Mouse (Mus musculus) heart, embryonic 12.5 days (tissue): Measurements from ENCODE around the gene Mcm2. TPM values are rescaled to one million over a fixed set of nuclear protein-coding genes. Genes with fewer than 3 reads are reported as not detected.

Source experiments
- ATAC-seq: fragments of 200-750 bp; cut with Nextera tagmentation; 2 replicates; pipeline ENCODE4 v1.8.0; 2017; ENCODE audit warnings: moderate TSS enrichment, moderate library complexity; ENCODE audit not compliant: insufficient number of reproducible peaks, low FRiP score
- H3K27ac ChIP-seq: fragments of 300-500 bp; sonication (generic); 2 replicates; pipeline ENCODE4 v1.5.1; 2016; ENCODE audit warnings: mild to moderate bottlenecking, moderate library complexity; ENCODE audit not compliant: poor library complexity, severe bottlenecking
- H3K27me3 ChIP-seq: fragments of 300-500 bp; sonication (generic); replicated peaks from 2 replicates; pipeline ENCODE4 v1.6.1; 2016; ENCODE audit warnings: mild to moderate bottlenecking, moderate library complexity
- H3K36me3 ChIP-seq: fragments of 300-500 bp; sonication (generic); 2 replicates; pipeline ENCODE4 v1.6.1; 2016; ENCODE audit warnings: mild to moderate bottlenecking, moderate library complexity
- H3K4me1 ChIP-seq: fragments of 300-500 bp; sonication (generic); replicated peaks from 2 replicates; pipeline ENCODE4 v1.6.1; 2016; ENCODE audit warnings: mild to moderate bottlenecking
- H3K4me2 ChIP-seq: fragments of 300-500 bp; sonication (generic); 2 replicates; pipeline ENCODE4 v1.6.1; 2016; ENCODE audit warnings: mild to moderate bottlenecking, moderate library complexity
- H3K4me3 ChIP-seq: fragments of 300-500 bp; sonication (generic); 2 replicates; pipeline ENCODE4 v1.5.1; 2016; ENCODE audit warnings: mild to moderate bottlenecking
- H3K9ac ChIP-seq: fragments of 300-500 bp; sonication (generic); 2 replicates; pipeline ENCODE4 v1.6.1; 2016; ENCODE audit warnings: mild to moderate bottlenecking, moderate library complexity
- H3K9me3 ChIP-seq: fragments of 300-500 bp; sonication (generic); replicated peaks from 2 replicates; pipeline ENCODE4 v1.6.1; 2016; ENCODE audit warnings: mild to moderate bottlenecking, moderate library complexity
- WGBS: fragments of 180-500 bp; shearing (Covaris S2); methylation state at CpG from one replicate; pipeline ENCODE4 v1.1.7; 2016; 5-methylcytosine and 5-hydroxymethylcytosine counted together
- polyA plus RNA-seq: library from polyadenylated mRNA; unstranded; fragments of >200 nt; fragmentation: Nextera tagmentation; extraction: Ambion mirVana; gene quantifications from 2 replicates; pipeline ENCODE4 v1.2.1, GENCODE M21; 2016

Gene Mcm2
- polyA plus RNA-seq, 1 experiment from 2014 or later, result 130 TPM

DNA sequence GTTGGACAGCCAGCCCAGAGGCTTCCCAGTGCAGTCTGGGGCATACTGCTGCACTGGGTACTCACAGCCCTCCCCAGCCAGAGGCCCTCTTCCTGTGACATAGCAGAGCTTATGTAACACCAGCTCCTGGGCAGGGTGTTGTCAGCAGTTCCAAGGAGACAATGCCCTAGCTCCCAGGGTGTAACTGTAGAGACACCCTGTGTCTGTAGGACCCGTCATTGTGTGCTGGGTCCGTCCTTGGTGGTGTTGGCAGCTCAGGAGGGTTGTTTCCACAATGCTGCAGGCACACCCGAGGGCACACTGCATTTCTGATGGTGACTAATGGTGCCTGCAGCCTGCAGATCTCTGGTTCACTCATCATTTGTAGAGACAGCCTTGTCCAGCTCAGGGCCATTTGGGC is 28.3 kb upstream of the Mcm2 start:
- ATAC-seq, result peak; percentile 52; the same call in 1 of the 2 replicates
- WGBS, result 34% methylated on average over 3 of the region's 3 CpGs
- no peaks in the 10 kb centered on the region for H3K9me3 ChIP-seq
- H3K4me1 ChIP-seq, result peaks cover 43% of the 10 kb centered on the region
- H3K27me3 ChIP-seq, result no peaks in the 10 kb centered on the region
- 0 out of 2 replicates have a peak overlapping the region, but pooled peaks have one; percentile 9 for H3K9ac ChIP-seq
- no peak overlapping the region for H3K4me3 ChIP-seq
- no peaks in the 10 kb centered on the region for H3K36me3 ChIP-seq
- H3K27ac ChIP-seq, result no peak overlapping the region
- no peak overlapping the region for H3K4me2 ChIP-seq

DNA sequence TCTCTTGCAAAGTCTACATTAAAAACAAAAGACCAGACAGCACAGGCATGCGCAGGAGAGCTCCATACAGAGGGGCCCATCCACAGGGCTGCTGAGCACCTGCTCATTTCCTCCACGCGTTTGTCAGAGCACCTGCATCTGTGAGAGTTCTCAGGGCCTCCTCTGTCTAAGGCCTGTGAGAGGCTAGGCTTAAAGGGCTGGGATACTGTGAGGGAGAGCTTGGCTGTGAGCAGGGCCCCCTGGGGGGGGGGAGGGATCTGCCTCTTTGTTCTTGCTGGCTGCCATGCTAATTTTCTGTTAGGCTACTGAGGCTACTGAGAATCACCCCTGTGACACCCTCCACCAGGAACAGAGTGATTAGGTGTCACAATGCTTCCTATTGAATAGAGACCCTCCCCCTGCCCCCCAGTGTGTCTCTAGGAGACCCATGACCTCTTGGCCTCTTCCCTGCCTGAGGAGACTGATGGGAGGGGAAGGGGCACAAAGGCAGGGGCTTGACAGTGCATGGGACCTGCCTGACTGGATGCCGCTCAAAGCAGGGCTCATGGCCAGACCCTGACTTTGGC is 27.1 kb upstream of the Mcm2 start:
- 25% methylated on average over 4 of the region's 4 CpGs for WGBS
- no peak for ATAC-seq
- no peak overlapping the region for H3K4me2 ChIP-seq
- no peak overlapping the region for H3K27ac ChIP-seq
- H3K9ac ChIP-seq, result 0 out of 2 replicates have a peak overlapping the region, but pooled peaks have one; percentile 14
- H3K9me3 ChIP-seq, result no peaks in the 10 kb centered on the region
- no peaks in the 10 kb centered on the region for H3K27me3 ChIP-seq
- peaks cover 45% of the 10 kb centered on the region for H3K4me1 ChIP-seq
- no peaks in the 10 kb centered on the region for H3K36me3 ChIP-seq
- no peak overlapping the region for H3K4me3 ChIP-seq

DNA sequence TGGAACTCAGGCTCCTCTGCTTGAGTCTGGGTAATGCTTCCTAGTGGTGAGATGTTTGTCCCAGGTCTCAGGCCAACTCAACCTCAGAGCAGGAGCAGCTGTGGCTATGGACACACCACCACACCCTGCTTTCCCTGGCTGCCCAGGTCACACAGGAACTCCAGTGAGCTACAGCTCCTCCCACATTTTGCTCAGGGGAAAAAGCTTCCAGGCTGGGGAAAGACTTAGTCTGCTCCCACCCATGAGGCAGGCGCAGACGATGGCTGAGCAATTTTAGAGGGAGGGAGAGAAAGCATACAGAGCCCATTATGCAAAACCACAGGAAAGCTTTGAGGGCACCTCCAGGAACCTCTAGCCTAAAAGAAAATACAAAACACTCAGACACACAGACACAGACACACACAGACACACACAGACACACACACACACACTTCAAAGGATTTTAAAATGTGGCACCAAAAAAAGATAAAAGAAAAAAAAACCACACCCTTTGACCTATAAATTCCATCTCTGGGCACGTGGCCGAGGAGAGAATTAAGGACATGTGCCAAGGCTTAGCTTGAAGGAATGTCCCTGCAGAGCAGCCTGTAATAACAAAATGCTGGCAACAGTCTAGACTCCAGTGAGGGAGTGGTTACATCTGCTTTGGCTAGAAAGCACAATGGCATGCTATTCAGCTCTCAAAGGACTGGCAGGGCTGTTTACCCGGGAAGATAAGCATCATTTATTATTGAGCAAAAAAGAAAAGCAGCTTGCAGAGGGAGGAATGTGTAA is 26.1 kb upstream of the Mcm2 start:
- Histone ChIP-seq H3K9me3 (no peaks in the 10 kb centered on the region), H3K9ac (no peak overlapping the region), H3K27ac (peak overlapping the region; percentile 61), H3K27me3 (no peaks in the 10 kb centered on the region), H3K4me2 (no peak overlapping the region), H3K4me3 (no peak overlapping the region), H3K4me1 (peaks cover 46% of the 10 kb centered on the region), H3K36me3 (no peaks in the 10 kb centered on the region)
- ATAC-seq, result peak; percentile 44
- 23% methylated on average over 5 of the region's 5 CpGs for WGBS

DNA sequence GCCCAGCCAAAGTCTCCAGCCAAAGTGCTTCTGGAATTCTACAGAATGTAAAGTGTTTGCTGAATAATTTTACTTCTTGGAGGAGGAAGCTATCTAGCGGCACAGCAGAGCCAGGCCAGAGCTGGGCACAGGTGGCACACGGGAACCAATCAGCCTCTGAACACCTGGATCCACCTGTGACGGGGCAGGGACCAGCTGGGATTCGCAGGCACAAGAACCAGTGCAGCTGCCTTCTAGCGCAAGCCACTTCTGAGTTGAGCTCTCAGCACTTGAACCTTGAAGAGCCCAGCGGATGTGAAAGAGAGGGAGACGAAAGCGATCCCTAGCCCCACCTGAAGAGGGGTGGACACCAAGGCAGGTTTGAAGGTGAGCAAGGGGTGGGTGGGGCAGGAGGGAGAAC is 20.2 kb upstream of the Mcm2 start:
- H3K4me3 ChIP-seq, result no peak overlapping the region
- ATAC-seq, result no peak
- H3K9ac ChIP-seq, result no peak overlapping the region
- no peak overlapping the region for H3K4me2 ChIP-seq
- H3K27ac ChIP-seq, result no peak overlapping the region
- 0 out of 2 replicates have a peak, but pooled peaks cover 4% of the 10 kb centered on the region for H3K9me3 ChIP-seq
- H3K36me3 ChIP-seq, result no peaks in the 10 kb centered on the region
- no peaks in the 10 kb centered on the region for H3K27me3 ChIP-seq
- 70% methylated on average over 8 of the region's 8 CpGs for WGBS
- peaks cover 25% of the 10 kb centered on the region for H3K4me1 ChIP-seq

DNA sequence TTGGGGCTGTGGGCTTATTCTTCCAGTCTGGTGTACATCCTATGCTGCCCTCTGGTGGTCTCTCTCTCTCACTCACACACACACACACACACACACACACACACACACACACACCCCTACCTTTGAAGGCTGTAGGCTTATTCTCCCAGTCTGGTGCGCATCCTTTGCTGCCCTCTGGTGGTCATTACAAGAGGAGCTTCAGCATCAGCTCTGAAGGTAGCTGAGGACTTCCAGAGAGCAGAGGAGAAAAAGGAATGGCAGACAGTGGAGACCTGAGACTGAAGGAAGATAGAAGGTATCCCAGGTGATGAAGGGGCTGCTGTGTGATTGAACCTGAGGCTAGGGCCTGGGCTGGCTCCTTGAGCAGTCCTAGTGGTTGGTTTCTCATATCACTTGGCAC is 17.6 kb upstream of the Mcm2 start:
- Histone ChIP-seq H3K27me3 (no peaks in the 10 kb centered on the region), H3K27ac (peak overlapping the region; percentile 59; the same call in 1 of the 2 replicates), H3K4me1 (peaks cover 30% of the 10 kb centered on the region), H3K9ac (no peak overlapping the region), H3K4me3 (no peak overlapping the region), H3K36me3 (peaks cover 15% of the 10 kb centered on the region), H3K4me2 (no peak overlapping the region), H3K9me3 (0 out of 2 replicates have a peak, but pooled peaks cover 4% of the 10 kb centered on the region)
- 73% methylated on average over 1 of the region's 1 CpGs for WGBS
- ATAC-seq, result peak; percentile 37

DNA sequence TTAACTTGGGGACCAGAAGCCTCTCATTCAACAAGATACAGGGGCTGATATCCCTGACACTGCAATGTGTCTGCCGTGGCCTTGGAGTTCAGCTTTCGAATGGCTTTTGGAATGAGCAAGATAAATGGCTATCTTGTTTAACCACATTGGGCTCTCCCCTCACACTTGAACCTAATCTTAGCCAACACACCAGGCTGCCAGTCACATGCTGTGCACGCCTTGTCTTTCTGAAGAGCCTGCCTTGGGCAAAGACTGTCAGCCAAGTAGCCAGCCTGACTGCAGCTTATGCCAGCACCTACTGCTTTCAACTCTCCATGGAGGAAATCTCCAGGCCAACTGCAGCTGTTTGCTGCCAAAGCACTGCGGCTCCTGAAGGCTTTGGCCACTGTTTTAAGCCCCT is 16.9 kb upstream of the Mcm2 start:
- Histone ChIP-seq H3K27me3 (no peaks in the 10 kb centered on the region), H3K4me3 (no peak overlapping the region), H3K27ac (peak overlapping the region; percentile 59; the same call in 1 of the 2 replicates), H3K36me3 (peaks cover 21% of the 10 kb centered on the region), H3K4me1 (peaks cover 25% of the 10 kb centered on the region), H3K9me3 (0 out of 2 replicates have a peak, but pooled peaks cover 4% of the 10 kb centered on the region), H3K4me2 (no peak overlapping the region), H3K9ac (no peak overlapping the region)
- WGBS, result 29% methylated on average over 4 of the region's 4 CpGs
- peak; percentile 85 for ATAC-seq

DNA sequence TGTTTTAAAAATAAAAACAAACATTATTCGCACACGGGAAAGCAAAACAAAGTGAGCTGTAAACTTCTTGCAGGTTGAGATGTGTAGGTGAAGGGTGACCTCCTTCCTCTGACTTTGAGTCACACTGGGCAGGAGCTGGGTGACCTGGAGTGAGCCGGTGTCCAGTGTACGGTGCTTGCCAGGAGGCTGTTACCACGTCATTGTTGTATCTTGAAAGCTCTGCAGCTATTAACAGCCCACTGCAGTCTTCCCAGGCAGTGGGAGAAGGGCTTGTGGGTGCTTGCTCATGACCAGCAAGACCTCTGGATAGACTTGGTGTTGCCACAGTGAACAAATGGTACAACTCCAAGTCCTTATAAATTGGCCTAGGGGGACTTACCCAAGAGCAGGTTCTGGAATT is 16.2 kb upstream of the Mcm2 start:
- Histone ChIP-seq H3K9me3 (0 out of 2 replicates have a peak, but pooled peaks cover 4% of the 10 kb centered on the region), H3K4me3 (no peak overlapping the region), H3K27ac (peak overlapping the region; percentile 59; the same call in 1 of the 2 replicates), H3K4me1 (peaks cover 20% of the 10 kb centered on the region), H3K36me3 (peaks cover 29% of the 10 kb centered on the region), H3K27me3 (no peaks in the 10 kb centered on the region), H3K9ac (no peak overlapping the region), H3K4me2 (no peak overlapping the region)
- WGBS, result 51% methylated on average over 5 of the region's 5 CpGs
- no peak for ATAC-seq

DNA sequence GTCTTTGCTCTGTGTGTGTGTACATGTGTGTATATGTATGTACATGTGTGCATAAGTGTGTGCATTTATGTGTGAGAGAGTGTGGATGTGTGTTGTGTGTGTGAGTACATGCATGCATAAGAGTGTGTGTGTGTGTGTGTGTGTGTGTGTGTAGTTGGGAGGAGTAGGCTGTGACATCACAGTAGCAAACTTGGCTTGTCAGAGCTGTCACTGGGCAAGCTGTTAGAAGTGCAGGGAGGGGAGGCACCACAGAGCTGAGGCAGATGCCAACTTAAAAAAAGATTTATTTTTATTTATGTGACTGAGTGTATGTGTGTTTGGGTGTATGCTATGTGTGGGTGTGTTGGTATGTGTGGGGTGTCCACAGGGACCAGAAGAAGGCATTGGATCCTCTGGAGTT is 14.9 kb upstream of the Mcm2 start:
- Histone ChIP-seq H3K27me3 (no peaks in the 10 kb centered on the region), H3K9me3 (0 out of 2 replicates have a peak, but pooled peaks cover 4% of the 10 kb centered on the region), H3K9ac (no peak overlapping the region), H3K4me2 (no peak overlapping the region), H3K36me3 (peaks cover 38% of the 10 kb centered on the region), H3K4me1 (peaks cover 20% of the 10 kb centered on the region), H3K27ac (no peak overlapping the region), H3K4me3 (no peak overlapping the region)
- ATAC-seq, result no peak

DNA sequence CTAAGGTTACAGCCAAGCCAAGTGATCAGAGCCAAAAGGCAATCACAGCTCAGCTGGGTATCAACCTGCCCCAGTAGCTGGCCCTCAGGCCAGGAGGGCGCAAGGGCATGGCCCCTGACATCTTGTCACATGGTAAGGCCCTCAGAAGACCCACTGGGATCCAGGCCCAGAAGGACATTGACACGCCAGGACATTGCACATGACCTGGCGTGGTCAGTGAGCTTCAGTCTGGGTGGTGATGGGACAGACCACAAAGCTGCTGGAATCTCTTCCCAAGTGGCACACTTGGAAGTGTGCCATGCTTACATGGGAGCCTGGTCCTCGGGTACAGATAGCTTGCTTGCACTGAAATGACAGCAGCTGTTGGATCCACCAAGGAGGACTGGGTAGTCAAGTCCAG is 14.4 kb upstream of the Mcm2 start:
- Histone ChIP-seq H3K36me3 (peaks cover 42% of the 10 kb centered on the region), H3K4me3 (no peak overlapping the region), H3K27ac (no peak overlapping the region), H3K9ac (no peak overlapping the region), H3K27me3 (no peaks in the 10 kb centered on the region), H3K4me2 (no peak overlapping the region), H3K4me1 (peaks cover 20% of the 10 kb centered on the region), H3K9me3 (0 out of 2 replicates have a peak, but pooled peaks cover 4% of the 10 kb centered on the region)
- ATAC-seq, result no peak
- WGBS, result 76% methylated on average over 4 of the region's 4 CpGs

DNA sequence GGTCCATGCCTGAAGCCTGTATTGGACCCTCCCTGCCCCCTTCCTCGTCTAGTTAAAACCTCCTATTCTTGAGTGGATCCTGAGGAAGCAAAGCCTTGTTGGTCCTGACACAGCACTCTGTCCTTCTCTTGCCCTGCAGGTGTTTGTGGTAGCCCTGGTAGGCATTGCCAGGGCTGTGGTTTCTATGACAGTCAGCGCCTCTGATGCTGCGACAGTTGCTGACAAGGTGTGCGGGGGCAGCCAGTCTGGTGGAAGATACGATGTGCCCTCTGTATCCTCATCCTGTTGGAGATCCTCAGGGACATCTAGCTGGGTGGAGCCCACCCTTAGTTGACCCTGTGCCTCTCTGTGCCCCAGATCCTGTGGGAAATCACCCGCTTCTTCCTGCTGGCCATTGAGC is 10.6 kb upstream of the Mcm2 start:
- H3K4me1 ChIP-seq, result peaks cover 34% of the 10 kb centered on the region
- H3K4me3 ChIP-seq, result no peak overlapping the region
- no peak overlapping the region for H3K4me2 ChIP-seq
- H3K27ac ChIP-seq, result no peak overlapping the region
- ATAC-seq, result no peak
- WGBS, result 87% methylated on average over 6 of the region's 6 CpGs
- H3K9me3 ChIP-seq, result no peaks in the 10 kb centered on the region
- H3K36me3 ChIP-seq, result peaks cover 48% of the 10 kb centered on the region
- H3K9ac ChIP-seq, result no peak overlapping the region
- no peaks in the 10 kb centered on the region for H3K27me3 ChIP-seq

DNA sequence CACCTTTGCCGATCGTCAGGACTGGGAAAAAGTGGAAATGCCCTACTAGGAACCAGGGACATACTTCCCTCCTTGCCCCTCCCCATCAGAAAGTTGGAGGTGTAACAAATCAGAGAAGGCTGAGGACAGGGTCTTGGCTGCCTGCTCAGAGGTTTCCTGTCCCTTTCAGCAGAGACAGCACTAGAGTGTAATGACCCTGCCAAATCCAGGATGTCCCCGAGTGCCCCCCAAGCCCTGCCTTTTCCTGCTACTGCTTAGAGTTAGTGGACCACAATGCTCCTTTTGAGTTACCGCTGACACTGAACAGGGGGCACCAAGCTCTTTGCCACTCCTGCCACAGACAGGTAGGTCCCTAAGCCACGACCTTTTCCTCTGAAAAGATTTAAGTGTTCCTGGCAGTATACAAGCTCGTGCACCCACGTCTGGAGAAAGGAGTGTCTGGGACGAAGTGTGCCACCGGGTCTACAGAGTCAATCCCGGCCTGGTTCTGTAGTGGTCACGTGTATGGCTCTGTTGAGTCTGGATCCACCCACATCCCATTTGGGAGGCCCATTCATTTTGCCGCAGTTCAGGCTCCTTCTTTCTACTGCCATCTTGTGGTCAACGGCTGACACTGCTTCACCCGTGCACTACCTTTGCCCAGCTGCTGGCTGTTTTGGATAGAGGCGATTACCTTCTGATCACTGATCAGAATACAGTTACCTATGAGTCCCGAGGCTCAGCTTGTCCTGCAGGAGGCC is 8.0 kb upstream of the Mcm2 start:
- no peak overlapping the region for H3K4me3 ChIP-seq
- H3K4me1 ChIP-seq, result peaks cover 44% of the 10 kb centered on the region
- peak; percentile 2; the same call in 1 of the 2 replicates for ATAC-seq
- no peaks in the 10 kb centered on the region for H3K9me3 ChIP-seq
- H3K27me3 ChIP-seq, result no peaks in the 10 kb centered on the region
- H3K9ac ChIP-seq, result peak overlapping the region; percentile 8; the same call in 1 of the 2 replicates
- WGBS, result 15% methylated on average over 16 of the region's 16 CpGs
- H3K27ac ChIP-seq, result no peak overlapping the region
- peak overlapping the region; percentile 41 for H3K4me2 ChIP-seq
- H3K36me3 ChIP-seq, result peaks cover 37% of the 10 kb centered on the region
